Mouse (Mus musculus): ENCODE results near the gene Camk1d.

DNA sequence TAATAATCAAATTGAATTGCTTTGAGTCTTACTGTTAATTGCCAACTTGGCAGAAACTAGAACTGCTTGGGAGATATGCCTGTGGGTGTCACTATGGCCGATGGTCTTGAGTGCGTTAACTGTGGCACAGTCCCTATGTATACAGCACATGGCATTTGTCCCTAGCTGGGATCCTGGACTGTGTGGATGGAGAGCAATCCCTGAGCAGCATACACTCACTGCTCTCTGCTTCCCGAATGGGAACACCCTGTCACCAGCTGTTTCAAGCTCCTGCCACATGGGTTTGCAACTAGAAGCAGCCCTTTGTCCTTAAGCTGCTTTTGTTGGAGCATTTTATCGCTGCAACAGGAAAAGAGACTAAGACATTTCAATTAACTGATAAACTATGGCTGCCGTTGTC lies 224.4 kb downstream of the Camk1d start:
- no peak for TF ChIP-seq EP300 (IDR thresholded peaks at IDR 0.05; ENCODE audit: low read depth)
- no peak for TF ChIP-seq CTCF (IDR thresholded peaks at IDR 0.05; ENCODE audit: low read depth)

Measured in liver, embryonic 14.5 days (tissue).